Mouse (Mus musculus) MEL (cell line): ENCODE results near the gene Ezr. TPM values are rescaled to one million over a fixed set of nuclear protein-coding genes. Genes with fewer than 3 reads are reported as not detected.

Source experiments
- DNase-seq: peaks from one replicate; pipeline ENCODE4 v3.0.0; 2011; ENCODE audit warnings: low read depth, low spot score
- H3K27ac ChIP-seq: 2 replicates; pipeline ENCODE4 v1.5.1; 2012; ENCODE audit warnings: low read depth, mild to moderate bottlenecking, control low read depth, low read length, moderate library complexity; ENCODE audit not compliant: control insufficient read depth
- H3K27me3 ChIP-seq, 2 experiments: fragments of 150-350 bp in 1 of 2; sonication (generic) in 1 of 2; 2 replicates each; pipeline ENCODE4 v1.6.1; 2012; ENCODE audit warnings: low read length in 2 of 2, mild to moderate bottlenecking in 2 of 2, improper control_type of control experiment in 1 of 2, moderate library complexity in 1 of 2; ENCODE audit not compliant: insufficient read depth in 2 of 2, control insufficient read depth in 1 of 2
- H3K36me3 ChIP-seq, 2 experiments: 2 replicates each; pipeline ENCODE4 v1.6.1; 2012 to 2014; ENCODE audit warnings: low read length in 2 of 2, improper control_type of control experiment in 1 of 2, inconsistent platforms in 1 of 2, mild to moderate bottlenecking in 1 of 2; ENCODE audit not compliant: insufficient read depth in 2 of 2, control insufficient read depth in 1 of 2
- H3K4me1 ChIP-seq, 2 experiments: fragments of 150-350 bp in 1 of 2; sonication (generic) in 1 of 2; 2 replicates each; pipeline ENCODE4 v1.6.1; 2012; ENCODE audit warnings: low read length in 2 of 2, improper control_type of control experiment in 1 of 2, mild to moderate bottlenecking in 1 of 2; ENCODE audit not compliant: insufficient read depth in 2 of 2, control insufficient read depth in 1 of 2
- H3K4me3 ChIP-seq, 2 experiments: fragments of 150-350 bp in 1 of 2; sonication (generic) in 1 of 2; 2 replicates each; pipeline ENCODE4 v1.5.1; 2012; ENCODE audit warnings: low read depth in 2 of 2, low read length in 2 of 2, mild to moderate bottlenecking in 2 of 2, moderate library complexity in 2 of 2, control low read depth in 1 of 2, improper control_type of control experiment in 1 of 2; ENCODE audit not compliant: control insufficient read depth in 1 of 2, insufficient read depth in 1 of 2
- H3K79me2 ChIP-seq: 2 replicates; pipeline ENCODE4 v1.6.1; 2012; ENCODE audit warnings: mild to moderate bottlenecking, low read length, moderate library complexity; ENCODE audit not compliant: control insufficient read depth, poor library complexity, insufficient read depth
- H3K9ac ChIP-seq: 2 replicates; pipeline ENCODE4 v1.6.1; 2012; ENCODE audit warnings: low read depth, mild to moderate bottlenecking, control low read depth, low read length, moderate library complexity; ENCODE audit not compliant: control insufficient read depth, poor library complexity, severe bottlenecking
- H3K9me3 ChIP-seq: fragments of 150-350 bp; sonication (generic); replicated peaks from 2 replicates; pipeline ENCODE4 v1.6.1; 2012; ENCODE audit warnings: mild to moderate bottlenecking, low read length, improper control_type of control experiment, moderate library complexity; ENCODE audit not compliant: insufficient read depth
- BHLHE40 ChIP-seq: IDR thresholded peaks from 2 replicates; pipeline ENCODE4 v1.6.1; 2012; ENCODE audit warnings: low read depth, mild to moderate bottlenecking, inconsistent platforms, low read length, improper control_type of control experiment, borderline replicate concordance
- CHD1 ChIP-seq: IDR thresholded peaks from 2 replicates; pipeline ENCODE4 v1.6.1; 2012; ENCODE audit warnings: low read depth, mild to moderate bottlenecking, inconsistent platforms, low read length, improper control_type of control experiment
- CHD2 ChIP-seq: IDR thresholded peaks from 2 replicates; pipeline ENCODE4 v1.6.1; 2011; ENCODE audit warnings: low read length, improper control_type of control experiment
- CTCF ChIP-seq, 3 experiments: IDR thresholded peaks in 2 of 3; conservative IDR thresholded peaks in 1 of 3; 2 replicates each; pipeline ENCODE4 v1.5.1; 2011 to 2012; ENCODE audit warnings: low read length in 3 of 3, low read depth in 2 of 3, mild to moderate bottlenecking in 2 of 3, improper control_type of control experiment in 1 of 3, inconsistent platforms in 1 of 3, mixed read lengths in 1 of 3, moderate library complexity in 1 of 3; ENCODE audit not compliant: control insufficient read depth in 1 of 3, insufficient read depth in 1 of 3, poor library complexity in 1 of 3, severe bottlenecking in 1 of 3
- E2F4 ChIP-seq: IDR thresholded peaks from 2 replicates; pipeline ENCODE4 v1.6.1; 2011; ENCODE audit warnings: low read depth, low read length, improper control_type of control experiment, borderline replicate concordance
- ELF1 ChIP-seq: IDR thresholded peaks from 2 replicates; pipeline ENCODE4 v1.6.1; 2014; ENCODE audit warnings: low read depth, mild to moderate bottlenecking, inconsistent platforms, low read length, improper control_type of control experiment, moderate library complexity
- EP300 ChIP-seq, 2 experiments: IDR thresholded peaks; 2 replicates each; pipeline ENCODE4 v1.6.1; 2011; ENCODE audit warnings: improper control_type of control experiment in 2 of 2, low read length in 2 of 2, low read depth in 1 of 2, mild to moderate bottlenecking in 1 of 2
- ETS1 ChIP-seq: IDR thresholded peaks from 2 replicates; pipeline ENCODE4 v1.6.1; 2012; ENCODE audit warnings: low read depth, mild to moderate bottlenecking, inconsistent platforms, low read length, improper control_type of control experiment, moderate library complexity
- GATA1 ChIP-seq: IDR thresholded peaks from 2 replicates; pipeline ENCODE4 v1.6.1; 2011; ENCODE audit warnings: low read depth, low read length, improper control_type of control experiment
- HCFC1 ChIP-seq: IDR thresholded peaks from 2 replicates; pipeline ENCODE4 v1.6.1; 2012; ENCODE audit warnings: low read depth, mild to moderate bottlenecking, inconsistent platforms, low read length, improper control_type of control experiment, moderate library complexity
- KAT2A ChIP-seq: conservative IDR thresholded peaks from 2 replicates; pipeline ENCODE4 v1.6.1; 2012; ENCODE audit warnings: low read depth, low read length, improper control_type of control experiment, inconsistent platforms
- MAFK ChIP-seq: IDR thresholded peaks from 2 replicates; pipeline ENCODE4 v1.6.1; 2011; ENCODE audit warnings: low read depth, mild to moderate bottlenecking, low read length, improper control_type of control experiment, borderline replicate concordance
- MAX ChIP-seq: IDR thresholded peaks from 2 replicates; pipeline ENCODE4 v1.6.1; 2011; ENCODE audit warnings: low read length, improper control_type of control experiment
- MAZ ChIP-seq: IDR thresholded peaks from 2 replicates; pipeline ENCODE4 v1.6.1; 2012; ENCODE audit warnings: low read depth, mild to moderate bottlenecking, inconsistent platforms, low read length, improper control_type of control experiment
- MEF2A ChIP-seq: IDR thresholded peaks from 2 replicates; pipeline ENCODE4 v1.6.1; 2014; ENCODE audit warnings: low read depth, mild to moderate bottlenecking, inconsistent platforms, low read length, improper control_type of control experiment; ENCODE audit not compliant: poor library complexity, insufficient replicate concordance, severe bottlenecking; ENCODE audit errors: extremely low read depth
- MXI1 ChIP-seq: IDR thresholded peaks from 2 replicates; pipeline ENCODE4 v1.6.1; 2011; ENCODE audit warnings: mild to moderate bottlenecking, low read depth, low read length, improper control_type of control experiment
- MYB ChIP-seq: IDR thresholded peaks from 2 replicates; pipeline ENCODE4 v1.6.1; 2011; ENCODE audit warnings: mild to moderate bottlenecking, low read depth, low read length, improper control_type of control experiment
- MYC ChIP-seq: IDR thresholded peaks from 2 replicates; pipeline ENCODE4 v1.6.1; 2011; ENCODE audit warnings: low read depth, mild to moderate bottlenecking, low read length, improper control_type of control experiment, moderate library complexity
- NELFE ChIP-seq: IDR thresholded peaks from 2 replicates; pipeline ENCODE4 v1.6.1; 2011; ENCODE audit warnings: low read depth, low read length, improper control_type of control experiment
- NRF1 ChIP-seq: IDR thresholded peaks from 2 replicates; pipeline ENCODE4 v1.6.1; 2014; ENCODE audit warnings: low read depth, mild to moderate bottlenecking, inconsistent platforms, low read length, improper control_type of control experiment, moderate library complexity; ENCODE audit not compliant: poor library complexity, insufficient read depth, severe bottlenecking
- POLR2A ChIP-seq, 2 experiments: IDR thresholded peaks; 2 replicates each; pipeline ENCODE4 v1.6.1; 2011 to 2012; ENCODE audit warnings: low read length in 2 of 2, mild to moderate bottlenecking in 2 of 2, control low read depth in 1 of 2, improper control_type of control experiment in 1 of 2, low read depth in 1 of 2, moderate library complexity in 1 of 2; ENCODE audit not compliant: control insufficient read depth in 1 of 2, insufficient read depth in 1 of 2, poor library complexity in 1 of 2
- POLR2AphosphoS2 ChIP-seq: IDR thresholded peaks from 2 replicates; pipeline ENCODE4 v1.6.1; 2011; ENCODE audit warnings: low read length, improper control_type of control experiment
- POLR2AphosphoS5 ChIP-seq: IDR thresholded peaks from 2 replicates; pipeline ENCODE4 v1.6.1; 2012; ENCODE audit warnings: low read depth, borderline replicate concordance, mild to moderate bottlenecking, inconsistent platforms, low read length, moderate library complexity, mixed read lengths
- RAD21 ChIP-seq: IDR thresholded peaks from 2 replicates; pipeline ENCODE4 v1.6.1; 2011; ENCODE audit warnings: mild to moderate bottlenecking, low read depth, low read length, improper control_type of control experiment
- RCOR1 ChIP-seq: IDR thresholded peaks from 2 replicates; pipeline ENCODE4 v1.6.1; 2012; ENCODE audit warnings: low read depth, mild to moderate bottlenecking, inconsistent platforms, low read length, improper control_type of control experiment
- SIN3A ChIP-seq: IDR thresholded peaks from 2 replicates; pipeline ENCODE4 v1.6.1; 2012; ENCODE audit warnings: low read length, improper control_type of control experiment, inconsistent platforms
- TBP ChIP-seq: IDR thresholded peaks from 2 replicates; pipeline ENCODE4 v1.8.0; 2011; ENCODE audit warnings: low read depth, low read length, improper control_type of control experiment
- TCF12 ChIP-seq: IDR thresholded peaks from 2 replicates; pipeline ENCODE4 v1.6.1; 2014; ENCODE audit warnings: low read depth, mild to moderate bottlenecking, inconsistent platforms, low read length, improper control_type of control experiment, moderate library complexity
- UBTF ChIP-seq: IDR thresholded peaks from 2 replicates; pipeline ENCODE4 v1.6.1; 2012; ENCODE audit warnings: low read depth, mild to moderate bottlenecking, inconsistent platforms, low read length, improper control_type of control experiment, moderate library complexity, borderline replicate concordance; ENCODE audit not compliant: insufficient read depth
- ZC3H11A ChIP-seq: IDR thresholded peaks from 2 replicates; pipeline ENCODE4 v1.6.1; 2012; ENCODE audit warnings: low read depth, mild to moderate bottlenecking, inconsistent platforms, low read length, improper control_type of control experiment
- ZMIZ1 ChIP-seq: IDR thresholded peaks from 2 replicates; pipeline ENCODE4 v1.6.1; 2012; ENCODE audit warnings: low read depth, mild to moderate bottlenecking, inconsistent platforms, low read length, improper control_type of control experiment, moderate library complexity
- ZNF384 ChIP-seq: IDR thresholded peaks from 2 replicates; pipeline ENCODE4 v1.6.1; 2012; ENCODE audit warnings: low read depth, mild to moderate bottlenecking, inconsistent platforms, low read length, improper control_type of control experiment
- polyA plus RNA-seq, 2 experiments: library from polyadenylated mRNA; stranded (reverse) in 1 of 2; unstranded in 1 of 2; fragments of >175 nt in 1 of 2; fragments of >200 nt in 1 of 2; gene quantifications; 2 replicates each; pipeline versions ENCODE4 v1.2.1 to v1.2.4; 2012; ENCODE audit warnings: low replicate concordance in 2 of 2, low read depth in 1 of 2; ENCODE audit not compliant: insufficient read length in 2 of 2, insufficient read depth in 1 of 2, missing spikeins in 1 of 2
- total RNA-seq: library from RNA; depleted of rRNA; stranded (reverse); fragments of 300-350 nt; gene quantifications from 2 replicates; pipeline ENCODE4 v1.2.3, GENCODE M21; 2012

The Ezr gene
- total and polyA plus RNA-seq, 3 experiments = 48.7 to 88.7 TPM; not detected in 1

- TF ChIP-seq POLR2AphosphoS2 (peak; percentile 96), NRF1 (peak; percentile 76), CTCF (IDR thresholded peaks at IDR 0.05 in 2 of 3, conservative IDR thresholded peaks at IDR 0.05 in 1 of 3; ENCODE audit: control insufficient read depth in 1 of 3, insufficient read depth in 1 of 3, low read depth in 2 of 3, low read length in 3 of 3, poor library complexity in 1 of 3, severe bottlenecking in 1 of 3) (no peak), POLR2A (IDR thresholded peaks at IDR 0.05; ENCODE audit: control insufficient read depth in 1 of 2, insufficient read depth in 1 of 2, low read depth in 1 of 2, low read length in 2 of 2, poor library complexity in 1 of 2) (peak; percentile 85 to 87; a peak in 3 of 4 replicates), GATA1 (no peak), BHLHE40 (no peak), MYC (peak; percentile 88), MAFK (no peak), EP300 (IDR thresholded peaks at IDR 0.05; ENCODE audit: low read depth in 1 of 2, low read length in 2 of 2) (peak in 1 of 2 experiments; percentile 19; a peak in 2 of 4 replicates), RAD21 (no peak), TBP (peak; percentile 92), HCFC1 (peak; percentile 85), MYB (no peak), MEF2A (peak; percentile 97), ZC3H11A (no peak), MAX (no peak; the same call in none of the 2 replicates), UBTF (no peak), KAT2A (peak; percentile 47; the same call in 1 of the 2 replicates), CHD1 (no peak), CHD2 (no peak), SIN3A (no peak; the same call in none of the 2 replicates), RCOR1 (no peak), ZMIZ1 (peak; percentile 83), POLR2AphosphoS5 (no peak; the same call in 1 of the 2 replicates), ETS1 (peak; percentile 59; the same call in 1 of the 2 replicates), MXI1 (peak; percentile 86), ELF1 (peak; percentile 87), MAZ (0 out of 2 replicates have a peak, but pooled peaks have one; percentile 77), ZNF384 (no peak), NELFE (peak; percentile 76), E2F4 (peak; percentile 14; the same call in 1 of the 2 replicates), TCF12 (peak; percentile 50)
- Histone ChIP-seq H3K4me3 (peak overlapping the region; percentile 51 to 76), H3K79me2 (no peaks in the 10 kb centered on the region; the same call in 1 of the 2 replicates), H3K27me3 (no peaks in the 10 kb centered on the region), H3K9me3 (no peaks in the 10 kb centered on the region), H3K9ac (peak overlapping the region; percentile 92), H3K27ac (peak overlapping the region; percentile 99), H3K36me3 (peaks cover 0 to 15% of the 10 kb centered on the region in 2 experiments; a peak in 2 of 4 replicates), H3K4me1 (peaks cover 0 to 16% of the 10 kb centered on the region in 2 experiments; a peak in 2 of 4 replicates)
- peak; percentile 98 for DNase-seq
These were observed 45.3 kb upstream of the Ezr start for GRCm38 (mm10) chr17:6827740-6828461.
